Mouse (Mus musculus) forebrain, embryonic 14.5 days (tissue): ENCODE measurements at regions not wholly inside any gene's neighbourhood (a gene's known extent, or its start where the extent isn't known, plus 50 kb on each side); places are given as distances from the start of the nearest gene placed in this dataset.

ENCODE experiments used
- ATAC-seq: fragments of 200-750 bp; cut with Nextera tagmentation; 2 replicates; pipeline ENCODE4 v1.8.0; 2017; ENCODE audit warnings: mild to moderate bottlenecking, moderate library complexity
- DNase-seq: peaks from one replicate; pipeline ENCODE4 v3.0.0-alpha.2; 2015; ENCODE audit warnings: low spot score
- H3K27ac ChIP-seq: fragments of 300-500 bp; sonication (generic); 2 replicates; pipeline ENCODE4 v1.5.1; 2014; ENCODE audit warnings: low read depth, mild to moderate bottlenecking, control low read depth, low read length, moderate library complexity
- H3K27me3 ChIP-seq: fragments of 300-500 bp; sonication (generic); replicated peaks from 2 replicates; pipeline ENCODE4 v1.6.1; 2014; ENCODE audit warnings: low read length, control low read depth, mixed read lengths; ENCODE audit not compliant: control insufficient read depth, insufficient read depth
- H3K36me3 ChIP-seq: fragments of 300-500 bp; sonication (generic); 2 replicates; pipeline ENCODE4 v1.6.1; 2014; ENCODE audit warnings: low read length, control low read depth; ENCODE audit not compliant: control insufficient read depth, insufficient read depth
- H3K4me1 ChIP-seq: fragments of 300-500 bp; sonication (generic); 2 replicates; pipeline ENCODE4 v1.6.1; 2014; ENCODE audit warnings: antibody characterized with exemption, low read length, control low read depth; ENCODE audit not compliant: control insufficient read depth, insufficient read depth
- H3K4me2 ChIP-seq: fragments of 300-500 bp; sonication (generic); 2 replicates; pipeline ENCODE4 v1.6.1; 2014; ENCODE audit warnings: mild to moderate bottlenecking, control low read depth, low read length
- H3K4me3 ChIP-seq: fragments of 300-500 bp; sonication (generic); 2 replicates; pipeline ENCODE4 v1.5.1; 2014; ENCODE audit warnings: low read depth, low read length, control low read depth
- H3K9ac ChIP-seq: fragments of 300-500 bp; sonication (generic); 2 replicates; pipeline ENCODE4 v1.6.1; 2014; ENCODE audit warnings: mild to moderate bottlenecking, low read length, control low read depth, moderate library complexity
- H3K9me3 ChIP-seq: fragments of 300-500 bp; sonication (generic); replicated peaks from 2 replicates; pipeline ENCODE4 v1.6.1; 2016; ENCODE audit warnings: low read length, control low read depth, mixed read lengths; ENCODE audit not compliant: control insufficient read depth
- WGBS: fragments of 180-500 bp; shearing (Covaris S2); extraction: QIAGEN DNeasy Blood & Tissue Kit; methylation state at CpG from one replicate; pipeline ENCODE4 v1.1.7; 2014; 5-methylcytosine and 5-hydroxymethylcytosine counted together

DNA sequence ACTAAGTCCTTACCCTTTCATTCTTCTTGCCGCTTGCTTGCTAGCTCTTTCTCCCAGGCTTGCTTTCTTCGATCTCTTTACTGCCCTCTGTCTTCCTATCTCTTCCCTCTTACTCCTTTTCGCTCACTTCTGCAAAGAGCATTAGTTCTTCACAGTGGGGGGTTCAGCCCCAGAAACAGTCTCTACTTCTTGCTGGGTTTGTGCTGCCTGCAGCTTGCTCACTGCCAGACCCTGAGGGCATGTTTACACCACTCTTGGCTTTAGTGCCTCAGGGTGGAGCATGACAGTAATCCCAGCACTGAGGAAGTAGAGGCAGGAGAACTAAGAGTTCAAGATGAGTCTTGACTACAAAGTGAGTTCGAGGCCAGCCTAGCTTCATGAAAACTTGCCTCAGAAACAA is 538.0 kb upstream of the Adam5 start:
- Histone ChIP-seq H3K9ac (no peak overlapping the region), H3K27me3 (no peaks in the 10 kb centered on the region), H3K27ac (no peak overlapping the region), H3K9me3 (no peaks in the 10 kb centered on the region), H3K36me3 (no peaks in the 10 kb centered on the region), H3K4me1 (no peaks in the 10 kb centered on the region), H3K4me2 (no peak overlapping the region), H3K4me3 (no peak overlapping the region)
- ATAC-seq: no peak
- no peak for DNase-seq
- 66% methylated on average over 4 of the region's 4 CpGs for WGBS

DNA sequence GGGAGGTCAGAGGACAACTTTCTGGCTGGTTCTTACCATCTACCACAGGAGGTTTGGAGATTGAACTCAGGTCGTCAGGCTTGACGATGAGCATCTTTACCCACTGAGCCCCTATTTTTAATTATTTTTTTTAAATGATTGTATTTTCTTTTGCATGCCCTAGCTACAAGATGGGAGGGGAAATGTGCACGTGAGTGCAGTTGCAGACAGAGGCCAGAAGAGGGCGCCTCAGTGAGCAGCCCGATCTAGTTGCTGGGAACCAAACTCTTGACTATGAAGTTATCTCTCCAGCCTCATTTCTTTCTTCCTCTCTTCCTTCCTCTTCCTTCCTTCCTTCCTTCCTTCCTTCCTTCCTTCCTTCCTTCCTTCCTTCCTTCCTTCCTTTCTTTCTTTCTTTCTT is 537.3 kb upstream of the Adam5 start:
- Histone ChIP-seq H3K4me1 (no peaks in the 10 kb centered on the region), H3K4me3 (no peak overlapping the region), H3K9ac (no peak overlapping the region), H3K27ac (no peak overlapping the region), H3K9me3 (0 out of 2 replicates have a peak, but pooled peaks cover 5% of the 10 kb centered on the region), H3K27me3 (no peaks in the 10 kb centered on the region), H3K4me2 (no peak overlapping the region), H3K36me3 (no peaks in the 10 kb centered on the region)
- WGBS: 91% methylated on average over 5 of the region's 5 CpGs
- DNase-seq: no peak
- no peak for ATAC-seq

DNA sequence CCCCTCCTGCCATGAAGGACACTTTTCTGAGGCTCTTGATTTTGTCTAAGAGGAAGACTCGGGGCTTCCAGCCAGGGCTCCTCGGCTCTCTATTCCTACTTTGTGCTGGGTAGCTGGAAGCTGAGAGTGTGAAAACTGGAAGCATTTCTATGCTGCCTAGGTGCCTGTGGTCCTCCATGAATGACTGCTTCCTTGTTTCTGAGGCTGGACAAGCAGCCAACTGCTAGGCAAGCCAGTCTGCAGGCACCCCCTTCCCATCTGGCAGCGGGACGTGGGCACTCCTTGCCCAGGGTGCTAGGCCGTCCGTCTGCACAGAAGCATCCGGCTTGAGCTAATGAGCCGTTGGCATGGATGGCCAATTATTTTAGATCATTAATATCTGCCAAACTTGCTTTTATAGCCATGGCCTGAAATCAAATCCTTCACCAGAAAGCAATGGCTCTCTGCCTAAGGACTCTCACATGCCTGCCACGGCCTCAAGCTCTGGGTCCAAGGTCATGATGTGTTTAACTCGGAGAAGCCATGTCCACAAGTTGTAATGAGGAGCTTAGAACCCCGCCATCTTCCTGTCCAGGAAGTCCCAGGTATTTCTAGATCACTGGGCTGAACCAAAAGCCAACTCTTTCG is 534.5 kb upstream of the Adam5 start:
- H3K27me3 ChIP-seq: peaks cover 5% of the 10 kb centered on the region; the same call in 1 of the 2 replicates
- ATAC-seq: peak; percentile 44; the same call in 1 of the 2 replicates
- H3K9me3 ChIP-seq: 0 out of 2 replicates have a peak, but pooled peaks cover 5% of the 10 kb centered on the region
- H3K9ac ChIP-seq: no peak overlapping the region
- H3K36me3 ChIP-seq: no peaks in the 10 kb centered on the region
- WGBS: 79% methylated on average over 12 of the region's 12 CpGs
- H3K4me2 ChIP-seq: no peak overlapping the region
- H3K4me3 ChIP-seq: no peak overlapping the region
- no peak overlapping the region for H3K27ac ChIP-seq
- DNase-seq: peak; percentile 64
- H3K4me1 ChIP-seq: no peaks in the 10 kb centered on the region

DNA sequence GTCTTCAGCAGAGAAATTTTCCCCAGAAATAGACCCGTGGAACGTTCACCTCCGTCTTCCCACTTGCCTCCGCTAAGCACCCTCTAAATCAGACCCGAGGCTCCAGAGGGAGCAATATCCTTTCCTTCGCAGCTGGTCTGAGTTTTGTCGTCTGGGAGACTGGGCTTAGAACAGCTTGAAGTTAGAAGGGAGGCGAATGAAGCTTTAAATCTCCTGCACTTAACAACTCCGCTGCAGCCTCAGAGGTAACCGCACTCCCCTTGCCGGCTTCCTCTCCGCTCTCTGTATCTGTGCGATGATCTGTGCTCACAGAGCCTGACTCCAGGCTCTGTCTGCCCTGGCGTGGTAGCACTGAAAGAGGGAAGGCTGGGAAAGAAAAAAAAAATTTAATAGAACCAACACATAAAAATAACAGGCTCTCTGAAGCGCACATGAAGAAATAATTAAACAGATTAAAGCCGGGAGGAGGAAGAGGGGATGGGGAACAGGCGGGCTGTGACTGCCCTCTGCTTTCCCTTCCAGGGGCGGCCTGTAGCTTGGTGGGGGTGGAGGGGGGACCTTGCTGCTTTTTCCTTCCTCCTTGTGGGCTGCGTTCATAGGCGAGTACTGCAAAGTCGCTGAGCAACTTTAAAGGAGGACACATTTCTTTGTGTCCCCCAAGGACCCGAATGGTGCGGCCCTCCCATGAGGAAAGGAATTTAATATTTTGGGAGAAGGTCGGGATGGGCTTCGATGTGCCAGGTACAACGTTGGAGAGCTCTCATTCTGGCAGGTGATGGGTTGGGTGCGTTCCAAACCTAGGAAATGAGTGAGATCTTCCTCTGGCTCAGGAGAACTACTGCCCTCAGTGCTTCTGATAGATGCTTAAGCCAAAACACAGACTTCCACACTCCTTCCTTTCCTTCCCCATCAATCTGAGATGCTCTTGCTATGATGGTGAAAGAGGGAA is 529.9 kb upstream of the Adam5 start:
- Histone ChIP-seq H3K27me3 (peaks cover 11% of the 10 kb centered on the region; the same call in 1 of the 2 replicates), H3K4me3 (no peak overlapping the region), H3K4me2 (peak overlapping the region; percentile 31), H3K9ac (peak overlapping the region; percentile 42; the same call in 1 of the 2 replicates), H3K27ac (no peak overlapping the region), H3K36me3 (no peaks in the 10 kb centered on the region), H3K4me1 (no peaks in the 10 kb centered on the region), H3K9me3 (0 out of 2 replicates have a peak, but pooled peaks cover 5% of the 10 kb centered on the region)
- 13% methylated on average over 27 of the region's 27 CpGs for WGBS
- DNase-seq (peak; percentile 42), ATAC-seq (no peak)

DNA sequence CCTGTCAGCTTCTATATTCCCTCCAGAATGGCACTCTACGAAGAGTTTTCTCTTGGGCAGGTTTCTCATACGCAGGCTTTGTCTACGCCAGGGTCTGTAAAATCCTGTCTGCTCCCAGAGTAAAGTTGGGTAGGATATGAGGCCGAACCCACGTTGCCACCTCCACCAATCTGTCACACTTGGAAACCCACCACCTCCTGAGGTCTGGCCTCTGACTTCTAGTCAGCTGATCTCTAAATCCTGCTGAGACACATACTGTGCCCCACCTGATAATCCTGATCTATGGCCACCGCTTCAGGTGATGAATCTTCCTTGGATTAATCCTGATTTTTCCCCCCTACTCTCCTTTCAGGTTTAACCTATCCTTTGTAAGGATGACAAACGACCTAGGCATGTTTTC is 529.2 kb upstream of the Adam5 start:
- DNase-seq (no peak), ATAC-seq (no peak)
- H3K9ac ChIP-seq: peak overlapping the region; percentile 42; the same call in 1 of the 2 replicates
- H3K36me3 ChIP-seq: no peaks in the 10 kb centered on the region
- peak overlapping the region; percentile 31; the same call in 1 of the 2 replicates for H3K4me2 ChIP-seq
- 0 out of 2 replicates have a peak, but pooled peaks cover 5% of the 10 kb centered on the region for H3K9me3 ChIP-seq
- H3K27ac ChIP-seq: no peak overlapping the region
- H3K4me1 ChIP-seq: no peaks in the 10 kb centered on the region
- no peak overlapping the region for H3K4me3 ChIP-seq
- H3K27me3 ChIP-seq: peaks cover 11% of the 10 kb centered on the region; the same call in 1 of the 2 replicates
- 48% methylated on average over 7 of the region's 7 CpGs for WGBS

DNA sequence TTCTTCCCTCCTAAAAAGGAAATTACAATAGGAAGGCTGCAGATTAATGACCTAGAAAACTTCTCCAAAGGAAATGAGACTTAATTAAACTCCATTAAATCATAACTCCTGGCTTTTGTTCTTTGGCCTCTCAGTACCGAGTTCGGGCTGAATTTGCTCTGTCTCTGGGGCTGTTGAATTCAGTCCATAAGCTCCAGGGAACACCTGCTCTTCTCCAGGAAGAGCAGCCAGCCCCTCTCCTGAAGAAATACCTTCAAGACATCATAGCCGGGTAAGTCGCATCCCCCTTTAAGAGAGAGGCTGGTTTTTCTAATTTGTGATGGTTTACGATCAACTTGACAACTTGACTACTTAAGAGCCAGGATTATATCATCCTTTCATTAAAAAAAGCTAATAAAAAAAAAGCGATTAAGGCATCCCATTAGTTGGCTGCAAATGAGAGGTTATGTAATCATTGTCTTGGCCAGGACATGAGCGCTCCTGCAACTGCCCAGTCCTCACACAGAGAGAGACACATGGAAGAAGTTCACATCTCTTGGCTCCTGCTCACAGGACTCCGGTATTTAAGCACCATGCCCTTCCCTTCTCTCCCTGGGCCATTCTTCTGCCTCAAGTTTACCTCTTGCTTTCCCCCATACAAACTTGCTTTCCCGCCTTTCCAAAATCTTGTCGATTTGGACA is 524.0 kb upstream of the Adam5 start:
- WGBS: 92% methylated on average over 10 of the region's 10 CpGs
- DNase-seq (no peak), ATAC-seq (no peak)
- Histone ChIP-seq H3K4me3 (no peak overlapping the region), H3K4me2 (no peak overlapping the region), H3K27ac (no peak overlapping the region), H3K4me1 (no peaks in the 10 kb centered on the region), H3K9me3 (0 out of 2 replicates have a peak, but pooled peaks cover 4% of the 10 kb centered on the region), H3K9ac (no peak overlapping the region), H3K36me3 (no peaks in the 10 kb centered on the region), H3K27me3 (0 out of 2 replicates have a peak, but pooled peaks cover 6% of the 10 kb centered on the region)

DNA sequence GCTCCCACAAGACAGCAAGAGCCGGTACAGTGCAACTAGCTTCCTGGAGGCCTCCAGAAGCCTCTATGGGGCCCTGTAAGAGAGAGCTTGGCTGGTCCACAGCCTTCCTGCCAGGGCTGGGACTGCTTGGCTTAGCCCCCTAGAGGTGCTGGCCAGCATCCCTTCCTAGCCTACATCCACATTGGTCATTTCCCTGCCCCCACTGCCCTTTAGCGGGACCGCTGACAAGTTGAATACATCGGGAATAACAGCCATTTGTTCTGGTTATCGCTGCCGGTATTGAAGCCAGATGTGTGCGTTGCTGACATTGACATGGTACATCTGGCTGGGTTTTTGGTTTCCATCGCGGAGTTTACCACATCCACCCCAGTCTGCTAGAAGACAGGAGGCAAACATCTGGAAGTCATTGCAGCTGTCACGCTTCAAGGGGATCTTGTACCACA is 519.0 kb upstream of the Adam5 start:
- Histone ChIP-seq H3K36me3 (no peaks in the 10 kb centered on the region), H3K4me2 (no peak overlapping the region), H3K4me3 (no peak overlapping the region), H3K9ac (no peak overlapping the region), H3K27me3 (no peaks in the 10 kb centered on the region), H3K9me3 (0 out of 2 replicates have a peak, but pooled peaks cover 4% of the 10 kb centered on the region), H3K27ac (no peak overlapping the region), H3K4me1 (no peaks in the 10 kb centered on the region)
- DNase-seq (no peak), ATAC-seq (no peak)
- 86% methylated on average over 10 of the region's 10 CpGs for WGBS

DNA sequence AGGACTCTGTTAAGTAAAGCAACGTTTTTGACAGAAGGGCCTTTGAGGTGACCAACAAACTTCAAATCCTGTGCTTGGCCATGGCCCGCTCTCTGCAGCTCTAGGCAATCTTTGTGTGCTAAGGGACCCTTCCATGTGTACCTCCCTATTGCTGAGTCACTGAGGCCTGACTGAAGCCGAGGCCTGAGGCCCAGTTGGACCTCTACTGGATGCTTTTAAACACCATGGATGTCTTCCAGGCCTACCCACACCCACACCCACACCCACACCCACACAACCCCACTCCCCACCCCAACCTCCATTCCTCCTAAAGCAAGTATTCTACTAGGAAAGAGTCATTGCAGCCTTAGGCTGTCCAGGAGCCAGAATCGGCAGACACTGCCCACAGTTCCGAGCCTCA is 518.3 kb upstream of the Adam5 start:
- Histone ChIP-seq H3K27ac (no peak overlapping the region), H3K9me3 (0 out of 2 replicates have a peak, but pooled peaks cover 4% of the 10 kb centered on the region), H3K9ac (no peak overlapping the region), H3K4me3 (no peak overlapping the region), H3K4me2 (no peak overlapping the region), H3K27me3 (no peaks in the 10 kb centered on the region), H3K4me1 (no peaks in the 10 kb centered on the region), H3K36me3 (no peaks in the 10 kb centered on the region)
- DNase-seq (no peak), ATAC-seq (no peak)
- 88% methylated on average over 5 of the region's 5 CpGs for WGBS
